Mouse (Mus musculus): ENCODE measurements around the gene Slc1a1.

Gene Slc1a1

DNA sequence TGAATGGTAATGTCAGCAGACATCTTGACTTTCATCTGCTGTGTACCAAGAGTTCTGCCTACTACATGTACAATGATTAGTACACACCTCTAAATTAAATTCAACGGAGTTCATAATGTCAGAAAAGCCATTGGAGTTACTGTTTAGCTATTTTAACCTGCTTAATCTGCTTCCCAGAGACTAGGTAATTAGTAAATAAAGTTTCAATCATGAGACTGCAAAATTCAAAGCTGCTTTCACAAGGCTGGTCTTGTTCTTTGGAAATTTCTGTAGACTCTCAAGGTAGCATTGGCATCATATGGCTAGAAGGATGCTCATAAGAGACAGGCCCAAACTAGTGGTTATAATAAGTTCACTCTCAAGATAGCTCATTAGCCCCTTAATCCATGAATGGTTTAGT lies 20.0 kb downstream of the Slc1a1 start:
- no peak for DNase-seq (ENCODE audit: low spot score)

DNA sequence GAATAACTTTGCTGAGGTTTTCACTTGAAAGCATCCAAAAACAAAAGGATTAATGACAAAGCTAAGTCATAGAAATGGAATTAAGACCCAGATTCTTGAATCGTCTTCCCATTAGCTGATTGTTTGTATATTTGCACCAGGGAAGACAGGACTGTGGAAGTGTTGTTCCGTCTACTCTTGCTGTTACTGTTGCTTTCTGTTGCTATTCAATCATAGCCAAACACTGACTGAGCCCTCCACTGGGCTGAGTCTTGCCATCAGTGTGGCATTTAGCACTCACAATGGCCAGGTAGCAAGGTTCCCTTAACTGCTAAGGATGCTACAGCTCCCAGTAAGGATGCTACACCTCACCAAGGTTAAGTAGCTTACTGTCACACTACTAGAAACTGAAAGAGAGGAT lies 25.4 kb downstream of the Slc1a1 start:
- no peak for DNase-seq (ENCODE audit: low spot score)

DNA sequence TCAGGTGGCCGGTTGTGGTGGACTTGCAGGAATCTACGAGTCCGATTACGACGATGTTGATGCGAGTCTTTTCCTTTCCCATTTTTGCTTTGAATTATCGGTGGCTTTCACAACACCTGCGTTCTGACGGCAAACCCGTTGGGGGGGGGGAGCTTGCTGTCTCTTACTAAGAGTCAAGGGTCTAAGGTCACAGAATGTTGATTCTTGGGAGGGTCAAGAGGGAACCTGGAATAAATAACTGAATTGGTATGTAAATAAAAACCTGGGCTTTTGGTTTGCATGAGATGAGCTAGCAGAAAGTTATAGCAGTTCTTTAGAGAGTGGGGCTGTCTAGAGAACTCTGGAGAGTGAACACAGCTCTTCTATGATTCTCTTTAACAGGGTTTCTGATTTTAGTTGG lies 28.8 kb downstream of the Slc1a1 start:
- DNase-seq (ENCODE audit: low spot score): no peak

DNA sequence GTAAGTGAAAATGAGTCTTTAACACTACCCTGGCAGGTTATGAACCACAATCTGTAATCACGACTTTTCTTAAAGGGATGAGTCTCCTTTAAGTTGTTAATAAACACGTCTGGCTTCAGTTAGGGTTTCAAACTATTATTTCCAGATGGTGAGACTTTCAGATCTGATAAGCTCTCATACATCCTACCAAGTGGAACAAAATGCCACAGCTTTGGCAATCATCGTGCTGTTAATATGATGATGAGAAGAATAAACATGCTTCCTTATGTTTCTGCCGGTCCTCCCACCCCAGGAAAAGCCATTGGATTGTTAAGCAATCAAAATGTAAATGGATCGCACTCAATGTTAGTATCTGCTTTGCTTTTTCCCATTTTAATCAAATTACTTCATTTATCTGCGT lies 30.1 kb downstream of the Slc1a1 start:
- no peak for DNase-seq (ENCODE audit: low spot score)

DNA sequence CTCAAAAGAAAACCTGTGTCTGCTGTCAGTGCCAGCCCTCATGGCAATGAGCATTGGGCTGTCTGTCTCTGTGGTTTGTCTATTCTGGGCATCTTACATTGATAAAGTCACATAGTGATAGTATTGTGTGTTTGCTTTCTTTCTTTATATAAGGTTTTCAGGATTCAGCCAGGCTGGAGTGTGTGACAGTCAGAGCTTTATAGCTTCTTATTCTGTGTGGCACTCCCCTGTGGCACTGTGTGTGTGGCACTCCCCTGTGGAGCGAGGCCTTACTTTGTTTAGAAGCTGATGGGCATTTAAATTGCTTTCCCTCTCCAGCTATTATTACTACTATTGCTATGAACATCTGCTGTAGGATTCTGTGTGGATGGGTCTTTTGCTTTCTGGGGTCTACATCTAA lies 30.7 kb downstream of the Slc1a1 start:
- DNase-seq (ENCODE audit: low spot score): no peak

DNA sequence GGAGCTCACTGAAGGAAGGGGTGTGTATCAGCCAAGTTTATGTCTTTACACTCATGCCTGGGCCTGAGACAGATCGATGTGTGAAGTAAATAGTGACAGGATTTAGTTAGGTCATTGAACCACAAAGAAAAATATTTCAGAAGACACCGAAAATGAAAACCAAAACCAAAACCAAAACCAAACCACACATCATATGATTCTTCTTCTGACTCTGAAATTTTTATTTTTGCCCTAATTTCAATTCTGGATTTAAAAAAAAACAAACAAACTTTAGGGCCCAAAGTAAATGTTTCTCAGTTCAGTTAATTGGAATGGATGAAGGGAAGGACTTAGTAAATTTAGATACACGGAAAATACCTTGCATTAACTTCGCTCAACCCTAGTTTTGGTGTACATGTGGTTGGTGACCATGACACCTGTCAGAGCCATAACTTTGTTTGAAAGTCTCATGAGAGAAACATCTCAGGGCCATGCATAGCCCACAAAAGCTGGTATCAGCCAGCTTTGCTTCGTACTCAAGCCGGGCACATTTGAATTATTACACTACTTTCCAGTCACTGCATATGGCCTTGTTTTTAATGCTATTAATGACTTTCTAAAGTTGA lies 34.5 kb downstream of the Slc1a1 start:
- DNase-seq (ENCODE audit: low spot score): no peak

DNA sequence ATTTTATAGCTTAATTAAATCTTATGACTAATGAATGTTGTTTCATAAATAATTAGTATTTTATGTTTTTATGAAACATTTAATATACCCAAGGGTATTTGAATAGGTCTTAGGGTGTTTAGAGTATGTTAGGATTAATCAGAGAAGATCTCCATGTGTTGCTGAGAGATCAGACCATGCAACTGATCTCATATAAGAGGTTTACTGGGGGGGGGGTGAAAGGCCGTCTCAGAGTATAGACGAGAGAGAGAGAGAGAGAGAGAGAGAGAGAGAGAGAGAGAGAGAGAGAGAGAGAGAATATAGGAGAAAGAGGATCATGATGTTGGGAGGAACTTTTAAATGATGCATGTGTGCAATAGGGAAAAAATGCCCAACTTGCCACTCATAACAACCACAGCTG lies 35.5 kb downstream of the Slc1a1 start:
- no peak for DNase-seq (ENCODE audit: low spot score)

DNA sequence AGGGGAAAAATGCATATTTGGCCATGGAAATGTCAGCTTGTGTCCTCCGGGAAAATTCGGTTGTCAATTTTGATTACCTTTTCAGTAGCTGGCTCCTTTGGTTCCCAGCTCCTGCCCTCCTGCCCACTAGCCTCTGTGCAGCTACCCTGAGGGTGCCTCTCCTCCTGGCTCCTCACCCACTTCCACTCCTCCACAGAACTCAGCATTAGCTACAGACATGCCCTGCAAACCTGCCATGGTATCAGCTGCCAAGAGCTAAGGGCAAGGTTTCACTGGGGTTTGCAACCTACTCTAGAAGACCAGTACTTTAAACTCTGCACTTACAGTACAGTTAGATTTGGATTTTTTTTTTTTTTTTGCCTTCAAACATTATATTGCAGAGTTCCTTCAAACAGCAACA lies 44.6 kb downstream of the Slc1a1 start:
- no peak for DNase-seq (ENCODE audit: low spot score)

DNA sequence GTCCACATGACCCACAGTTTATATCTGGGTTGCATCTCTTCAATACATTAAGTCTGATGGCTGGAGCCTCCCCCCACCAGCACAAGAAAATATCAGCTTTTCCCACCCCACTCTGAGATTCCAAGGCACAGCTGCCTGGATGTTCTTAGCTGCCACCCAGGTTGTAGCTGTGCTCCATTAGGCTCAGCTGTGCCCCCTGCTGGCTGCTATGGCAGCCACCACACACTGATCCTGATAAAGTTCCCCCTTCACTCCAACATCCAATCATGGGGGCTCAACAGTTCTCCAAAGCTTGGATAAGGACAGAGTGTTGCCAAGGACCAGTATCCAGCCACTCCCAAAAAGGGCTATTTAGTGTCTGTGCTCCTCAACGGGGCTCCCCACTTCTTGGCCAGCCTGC lies 48.3 kb downstream of the Slc1a1 start:
- DNase-seq (ENCODE audit: low spot score): no peak

DNA sequence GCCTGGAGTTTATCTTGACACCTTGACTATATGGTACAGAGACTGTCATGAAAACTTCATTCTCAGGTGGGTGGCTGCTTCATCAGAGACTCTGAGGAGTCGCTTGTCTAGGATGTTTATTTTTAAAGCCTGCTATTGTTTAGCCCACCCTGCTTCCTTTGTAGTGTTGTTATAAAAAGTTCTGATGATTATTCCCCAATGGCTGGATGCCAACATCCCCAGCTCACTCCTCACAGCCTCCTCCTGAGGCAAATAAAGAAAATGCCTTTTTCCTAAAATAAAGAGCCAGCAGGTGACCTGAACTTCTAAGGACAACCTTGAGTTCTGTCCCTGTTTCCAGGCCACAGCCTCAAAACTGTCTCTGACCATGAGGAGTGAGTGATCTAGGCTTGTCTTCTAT lies 53.6 kb downstream of the Slc1a1 start:
- DNase-seq (ENCODE audit: low spot score): no peak

DNA sequence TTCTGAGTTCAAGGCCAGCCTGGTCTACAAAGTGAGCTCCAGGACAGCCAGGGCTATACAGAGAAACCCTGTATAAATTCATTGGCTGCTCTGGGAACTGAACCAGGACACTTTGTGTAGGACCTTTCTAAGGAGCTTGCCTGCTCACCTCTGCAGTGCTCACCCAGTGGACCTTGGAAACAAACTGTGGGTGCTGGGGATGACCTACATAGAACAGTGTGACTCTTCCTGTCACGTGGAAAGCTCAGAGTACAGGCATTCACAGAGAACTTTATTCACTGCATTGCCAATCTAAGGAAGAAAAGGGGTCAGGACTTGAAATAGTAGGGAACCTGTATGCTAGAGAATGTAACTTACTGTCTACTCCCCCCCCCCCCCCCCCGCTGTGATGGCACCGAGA lies 54.4 kb downstream of the Slc1a1 start:
- no peak for DNase-seq (ENCODE audit: low spot score)

DNA sequence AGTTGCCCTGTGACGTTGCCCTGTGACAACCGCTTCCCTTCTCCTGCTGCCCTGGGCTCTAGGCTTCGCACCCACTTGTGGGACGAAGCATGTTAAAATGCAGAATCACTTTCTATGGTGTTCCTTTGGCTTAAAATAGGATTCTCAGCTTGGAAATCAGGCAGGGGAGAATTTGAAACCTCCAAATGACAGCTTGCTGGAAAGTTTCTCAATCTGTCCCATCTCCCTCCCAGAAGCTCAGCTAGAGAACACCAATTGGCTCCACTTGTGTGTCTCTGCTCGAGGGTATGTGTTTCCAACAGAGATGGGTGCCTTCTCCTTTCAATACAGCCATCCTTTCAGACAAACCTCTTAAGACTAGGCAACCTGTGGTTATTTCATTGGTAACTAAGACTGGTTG lies 56.4 kb downstream of the Slc1a1 start:
- DNase-seq (ENCODE audit: low spot score): no peak

DNA sequence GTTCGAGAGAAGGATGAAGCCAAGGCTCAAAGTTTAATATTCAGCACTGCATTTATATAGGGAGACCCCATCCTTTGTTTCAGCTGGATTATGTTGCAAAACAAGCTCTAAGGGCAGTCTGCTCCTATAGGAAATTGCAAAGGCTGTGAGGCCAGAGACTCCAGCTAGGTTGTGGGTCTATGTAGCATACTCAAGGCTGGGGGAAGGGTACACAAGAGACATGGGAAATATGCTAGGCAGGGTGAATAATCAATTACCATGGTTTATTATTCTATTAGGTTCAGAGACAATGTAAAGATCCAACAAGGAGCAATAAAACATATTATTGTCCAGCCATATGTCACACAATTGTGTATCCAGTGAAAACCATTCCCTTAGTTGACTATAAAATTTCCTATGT lies 57.0 kb downstream of the Slc1a1 start:
- DNase-seq (ENCODE audit: low spot score): no peak

DNA sequence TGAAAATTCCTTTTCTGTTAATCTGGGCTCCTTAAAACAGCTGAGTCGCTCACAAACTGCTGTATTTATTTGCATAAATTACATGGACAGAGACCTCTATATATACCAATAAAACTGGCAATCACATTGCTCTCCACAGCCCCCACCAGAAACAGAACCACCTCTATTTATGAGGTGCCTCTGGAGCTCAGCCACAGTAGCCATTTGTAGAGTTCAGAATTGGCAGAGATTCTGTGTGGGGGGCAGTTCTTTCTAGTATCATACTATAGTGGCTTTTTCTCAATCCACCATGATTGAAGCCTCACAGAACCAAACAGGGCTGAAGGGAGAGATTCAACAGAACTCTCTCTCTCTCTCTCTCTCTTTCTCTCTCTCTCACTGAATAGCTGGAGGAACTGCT lies 61.8 kb downstream of the Slc1a1 start:
- no peak for DNase-seq (ENCODE audit: low spot score)

DNA sequence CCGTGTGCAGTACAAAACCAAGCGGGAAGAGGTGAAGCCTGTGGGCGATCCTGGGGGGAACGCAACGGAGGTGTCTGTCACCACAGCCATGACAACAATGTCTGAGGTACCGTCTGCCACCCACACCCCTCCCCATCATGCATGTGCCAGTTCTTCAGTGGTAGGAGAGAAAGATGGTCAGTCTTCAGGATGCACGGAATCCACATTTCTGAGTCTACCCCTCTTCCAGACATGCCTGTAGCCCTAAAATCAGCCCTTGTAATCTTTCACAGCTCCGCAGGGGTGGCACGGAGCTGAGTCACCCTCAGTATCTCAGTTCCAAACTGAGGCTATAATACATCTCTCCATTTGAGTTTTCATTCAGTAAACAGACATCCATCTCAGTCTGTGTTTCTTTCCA lies 62.6 kb downstream of the Slc1a1 start:
- no peak for DNase-seq (ENCODE audit: low spot score)

DNA sequence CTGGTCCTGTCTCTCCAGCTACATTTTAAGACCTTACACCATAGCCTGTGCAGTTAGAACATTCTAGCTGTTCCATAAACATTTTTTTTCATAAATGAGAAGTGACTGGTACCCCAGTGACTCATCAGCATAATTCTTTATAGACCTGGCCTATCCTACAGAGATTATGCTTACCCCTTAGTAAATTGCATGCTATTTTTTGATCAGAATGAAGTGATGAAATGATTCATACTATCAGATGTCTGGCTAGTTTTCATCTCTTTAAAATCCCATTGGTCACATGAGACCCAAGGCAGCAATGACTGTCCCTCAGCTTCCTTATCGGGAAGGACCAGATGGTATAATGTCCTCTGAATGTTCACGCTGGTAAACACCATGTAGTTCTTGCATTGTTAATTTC lies 65.9 kb downstream of the Slc1a1 start:
- DNase-seq (ENCODE audit: low spot score): no peak

DNA sequence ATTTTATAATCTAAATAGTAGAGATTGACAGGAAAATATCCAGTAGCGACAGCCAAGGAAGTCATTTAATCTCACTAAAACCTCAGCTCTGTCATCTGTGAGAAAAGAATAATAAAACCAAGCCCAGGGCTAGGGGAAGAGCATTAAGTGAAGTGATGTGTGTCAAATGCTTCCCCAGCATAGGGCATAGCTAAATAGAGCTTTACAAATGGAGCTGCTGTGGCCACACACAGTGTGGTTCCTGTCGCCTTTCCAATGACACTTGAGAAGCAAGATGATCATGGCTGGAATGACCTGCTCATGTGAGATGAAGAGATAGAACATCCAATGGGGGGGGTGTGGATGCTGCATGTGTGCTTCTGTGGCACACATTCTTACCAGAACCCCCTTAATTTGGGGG lies 67.3 kb downstream of the Slc1a1 start:
- DNase-seq (ENCODE audit: low spot score): no peak

DNA sequence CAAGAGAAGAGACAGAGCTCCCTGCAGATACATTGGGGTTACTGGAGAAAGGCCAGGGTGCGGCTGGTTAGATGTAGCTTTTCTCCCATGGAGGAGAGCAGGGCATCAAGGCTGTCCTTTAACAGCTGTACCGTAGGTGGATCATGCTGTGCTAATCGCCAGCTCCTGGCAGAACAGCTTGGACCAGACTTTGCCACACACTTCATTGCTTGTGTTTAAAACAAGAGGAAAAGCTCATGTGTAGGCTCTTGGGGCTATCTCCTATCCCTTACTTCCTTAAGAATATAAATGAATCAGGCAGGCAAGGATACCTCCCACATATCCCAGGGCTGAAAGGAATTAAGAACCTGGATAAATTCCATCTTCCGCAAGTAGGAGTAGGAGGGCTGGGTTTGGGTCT lies 68.0 kb downstream of the Slc1a1 start:
- no peak for DNase-seq (ENCODE audit: low spot score)

DNA sequence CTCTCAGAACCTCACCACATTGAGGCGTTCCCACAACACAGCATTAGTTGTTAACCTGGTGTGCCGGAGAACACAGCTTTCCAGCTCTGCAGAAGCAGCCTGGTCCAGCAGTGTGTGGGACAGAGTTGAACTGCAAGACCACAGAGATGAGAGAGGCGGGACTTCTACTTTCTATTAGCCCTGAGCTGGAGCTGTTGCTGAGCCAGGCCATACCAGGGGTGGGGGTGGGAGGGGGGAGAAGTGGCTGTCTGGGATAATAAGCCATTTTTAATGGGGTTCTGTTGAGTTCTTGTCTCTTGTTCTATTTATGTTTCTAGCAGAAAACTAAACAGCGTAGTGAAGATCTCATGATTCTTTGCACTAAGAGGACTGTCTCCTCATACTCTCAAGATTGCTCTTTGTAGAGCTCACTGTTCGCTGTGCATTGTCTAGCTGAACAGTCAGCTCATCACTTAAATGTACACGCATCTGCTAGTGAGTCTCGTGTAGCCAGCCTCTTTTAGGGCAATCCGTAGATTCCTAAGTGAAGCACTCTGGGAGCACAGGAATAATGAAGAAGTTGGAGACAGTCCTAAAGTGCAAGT lies 68.8 kb downstream of the Slc1a1 start:
- no peak for DNase-seq (ENCODE audit: low spot score)

DNA sequence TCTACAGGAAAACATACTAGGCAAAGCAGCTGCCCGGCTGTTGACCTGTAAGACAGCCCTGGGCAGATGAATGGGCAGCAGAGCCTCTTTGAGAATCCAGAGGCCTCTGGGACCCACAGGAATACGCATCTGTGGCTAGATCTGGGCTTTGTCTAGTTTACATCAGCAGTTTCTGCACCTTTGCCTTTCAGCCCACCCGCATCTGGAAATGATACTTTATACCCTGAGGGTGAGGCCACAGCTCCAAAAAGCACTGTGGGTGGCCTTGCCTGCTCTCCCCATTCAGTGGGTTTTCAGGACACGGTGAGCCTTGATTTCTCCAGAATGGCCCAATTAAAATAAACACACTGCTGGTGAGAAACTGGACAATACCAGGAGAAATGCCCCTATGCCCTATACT lies 73.3 kb downstream of the Slc1a1 start:
- DNase-seq (ENCODE audit: low spot score): no peak

DNA sequence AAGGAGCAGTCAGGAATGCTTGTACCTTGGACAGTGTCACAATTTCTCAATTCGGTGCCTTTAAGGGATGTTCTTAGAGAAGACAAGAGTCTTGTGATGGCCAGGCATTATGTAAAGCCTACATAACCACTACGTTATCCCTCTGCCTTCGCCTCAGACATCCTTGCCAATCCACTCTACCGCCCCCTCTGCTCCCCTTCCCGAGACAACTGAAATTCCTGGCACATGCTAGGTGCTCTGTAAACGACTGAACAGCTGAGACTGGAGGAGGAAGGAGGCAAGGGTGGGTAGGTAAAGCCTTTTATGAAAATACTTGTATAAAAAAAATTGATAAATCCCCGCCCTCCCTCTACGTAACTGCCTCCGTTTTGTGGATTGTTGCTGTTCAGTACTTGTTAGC lies 73.8 kb downstream of the Slc1a1 start:
- DNase-seq (ENCODE audit: low spot score): no peak

DNA sequence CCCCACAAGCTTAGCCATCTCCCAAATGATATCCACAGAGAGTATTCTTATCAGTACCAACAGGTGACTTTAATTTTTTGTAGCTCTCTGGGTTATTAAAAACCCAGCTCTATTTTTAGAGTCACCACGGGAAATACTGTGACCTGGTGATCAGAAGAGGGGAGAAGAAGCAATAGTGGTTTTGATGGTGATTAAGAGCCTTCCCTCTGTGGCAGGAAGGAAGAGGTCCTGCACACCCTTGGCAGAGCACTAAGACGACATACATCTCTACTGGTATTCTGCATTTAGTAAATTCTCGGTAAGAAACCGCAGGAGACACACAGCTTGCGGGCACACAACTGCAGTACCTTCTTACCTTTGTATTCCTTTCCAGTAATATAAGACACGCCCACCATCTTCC lies 79.7 kb downstream of the Slc1a1 start:
- no peak for DNase-seq (ENCODE audit: low spot score)

DNA sequence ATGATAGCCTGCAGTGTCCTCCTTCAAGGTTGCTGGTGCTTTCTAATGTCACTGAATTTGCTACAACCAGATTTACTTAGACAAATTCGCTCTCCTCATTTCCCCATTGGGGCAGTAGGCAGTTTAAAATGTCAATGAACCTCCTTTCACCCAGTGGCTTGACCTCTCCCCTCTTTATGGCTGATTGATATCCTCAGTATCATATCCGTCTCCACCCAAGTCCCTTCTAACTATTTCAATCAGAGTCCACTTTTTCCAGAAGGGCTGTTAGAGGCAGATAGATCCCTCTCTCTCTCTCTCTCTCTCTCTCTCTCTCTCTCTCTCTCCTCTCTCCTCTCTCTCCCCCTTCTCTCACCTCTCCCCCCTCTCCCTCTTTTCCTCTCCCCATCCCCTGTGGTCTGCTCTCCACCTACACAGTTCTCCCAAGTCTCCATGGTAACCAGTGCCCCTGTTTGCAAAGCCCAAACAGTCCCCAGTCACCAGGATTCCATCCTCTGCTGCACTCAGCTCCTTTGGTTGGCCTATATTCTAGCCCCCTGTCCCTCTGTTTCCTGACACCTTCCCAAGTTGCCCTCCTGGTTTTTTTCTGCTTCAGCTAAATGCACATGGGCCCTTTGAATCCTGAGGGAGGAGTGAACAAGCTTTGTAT lies 80.9 kb downstream of the Slc1a1 start:
- no peak for DNase-seq (ENCODE audit: low spot score)

DNA sequence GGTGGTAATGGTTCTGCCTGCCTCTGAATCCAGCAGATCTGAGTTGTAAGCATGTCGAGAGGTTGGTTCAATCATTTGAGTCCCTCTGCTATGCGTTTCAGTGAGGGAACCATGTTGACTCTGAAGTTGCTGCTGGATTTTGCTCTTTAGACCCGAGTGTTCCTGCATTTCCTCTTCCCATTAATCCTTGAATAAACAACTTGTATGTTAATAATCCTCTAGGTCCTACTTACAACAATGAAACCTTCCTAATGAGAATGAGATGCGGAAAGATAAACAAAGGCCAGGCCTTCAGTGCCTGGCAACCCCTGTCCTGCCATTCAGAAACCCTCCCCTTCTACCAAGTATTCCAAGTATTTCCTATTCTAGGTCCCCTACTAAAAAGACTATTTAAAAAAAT lies 81.6 kb downstream of the Slc1a1 start:
- no peak for DNase-seq (ENCODE audit: low spot score)

Data from testis, postnatal 14 days (tissue).